Mouse (Mus musculus) gastrocnemius, postnatal 14 days (tissue): ENCODE measurements around the gene Gzmn. TPM values are rescaled to one million over a fixed set of nuclear protein-coding genes. Genes with fewer than 3 reads are reported as not detected.

Experiments
- total RNA-seq, 2 experiments: library from RNA; stranded (reverse); gene quantifications; 2 replicates each; pipeline ENCODE4 v1.2.3; 2021

Gzmn gene
- total RNA-seq, 2 experiments from 2014 or later, result not detected

Other genes with a start within 250 kb of the Gzmn start
- gene Cma1, start 229.9 kb downstream of the Gzmn start, total RNA-seq, result 1 to 10 TPM; 7.6 to 9.9 TPM
- under 1 TPM in 1 of 2 experiments, not detected in 1; 0.57 TPM for gene Cma2, start 223.6 kb downstream of the Gzmn start, total RNA-seq
- gene Mcpt1, start 156.6 kb downstream of the Gzmn start, total RNA-seq, result not detected
- gene Mcpt9, start 144.1 kb downstream of the Gzmn start, total RNA-seq, result not detected
- gene Mcpt2, start 132.6 kb downstream of the Gzmn start, total RNA-seq, result not detected
- gene Mcpt4, start 112.3 kb downstream of the Gzmn start, total RNA-seq, result 1 to 10 TPM; 4.4 to 7.0 TPM
- gene Mcpt8, start 89.3 kb downstream of the Gzmn start, total RNA-seq, result not detected
- gene Ctsg, start 72.0 kb downstream of the Gzmn start, total RNA-seq, result not detected
- gene Gzme, start 54.0 kb downstream of the Gzmn start, total RNA-seq, result not detected
- gene Gzmd, start 42.0 kb downstream of the Gzmn start, total RNA-seq, result not detected
- not detected for gene Gzmg, start 15.0 kb downstream of the Gzmn start, total RNA-seq
- gene Gzmf, start 36.8 kb upstream of the Gzmn start, total RNA-seq, result not detected
- not detected for gene Gzmc, start 60.1 kb upstream of the Gzmn start, total RNA-seq
- not detected for gene Gzmb, start 87.7 kb upstream of the Gzmn start, total RNA-seq
- gene Atp12a, start 190.5 kb upstream of the Gzmn start, total RNA-seq, result not detected
- not detected for gene Rnf17, start 228.0 kb upstream of the Gzmn start, total RNA-seq